Mouse (Mus musculus) layer of hippocampus, postnatal 36 days (tissue): ENCODE data around the gene Mynn. TPM values are rescaled to one million over a fixed set of nuclear protein-coding genes. Genes with fewer than 3 reads are reported as not detected.
A peak's percentile ranks its signal among the peaks of the same experiment; 100 is the strongest.
"Not testable (repeated sequence)": the region's sequence is repeated elsewhere in the genome, so short reads cannot be mapped to it uniquely, and the experiment has no call there.

Experiments
- DNase-seq, 2 experiments: peaks; one replicate each; pipeline ENCODE4 v3.0.0; 2022
- total RNA-seq, 2 experiments: library from RNA; stranded (reverse); gene quantifications; 2 replicates each; pipeline ENCODE4 v1.2.3; 2021

Gene Mynn
- 10 to 100 TPM; 18.7 to 19.0 TPM for total RNA-seq

DNA sequence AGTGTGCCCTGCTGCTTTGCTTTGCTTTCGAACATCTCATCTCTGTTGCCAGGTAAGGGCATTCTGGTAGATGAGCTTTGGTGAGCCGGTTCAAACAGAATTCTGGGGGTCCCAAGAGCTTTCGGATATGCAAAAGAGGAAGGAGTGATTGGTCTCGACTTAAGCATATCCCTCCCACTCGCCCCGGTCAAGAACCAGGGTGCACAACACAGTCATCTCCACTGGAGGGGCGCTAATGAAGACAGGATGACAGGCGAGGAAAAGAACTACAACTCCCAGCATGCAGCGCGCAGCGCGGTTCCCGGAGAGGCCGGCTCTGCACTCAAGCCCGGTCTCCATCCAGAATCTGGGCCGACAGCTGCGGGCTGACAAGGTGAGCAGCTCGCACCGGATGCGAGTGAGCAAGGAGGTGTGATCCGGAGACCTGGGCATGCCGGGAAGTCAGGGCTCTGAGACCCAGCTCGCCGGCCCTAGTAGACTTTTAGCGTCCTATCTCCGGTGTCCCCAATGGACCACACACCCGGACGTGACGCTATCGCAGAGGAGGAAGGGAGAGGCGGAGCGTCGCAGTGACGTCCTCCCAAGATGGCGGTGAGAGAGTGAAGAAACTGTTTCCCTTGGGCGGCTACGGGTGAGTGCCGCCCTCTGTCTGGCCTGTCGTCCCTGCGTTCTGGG is at the start of gene Mynn:
TSS of gene Mynn (plus strand) at position 1 of the 675 bp plus-strand sequence.
- DNase-seq: peak; percentile 98 to 99

DNA sequence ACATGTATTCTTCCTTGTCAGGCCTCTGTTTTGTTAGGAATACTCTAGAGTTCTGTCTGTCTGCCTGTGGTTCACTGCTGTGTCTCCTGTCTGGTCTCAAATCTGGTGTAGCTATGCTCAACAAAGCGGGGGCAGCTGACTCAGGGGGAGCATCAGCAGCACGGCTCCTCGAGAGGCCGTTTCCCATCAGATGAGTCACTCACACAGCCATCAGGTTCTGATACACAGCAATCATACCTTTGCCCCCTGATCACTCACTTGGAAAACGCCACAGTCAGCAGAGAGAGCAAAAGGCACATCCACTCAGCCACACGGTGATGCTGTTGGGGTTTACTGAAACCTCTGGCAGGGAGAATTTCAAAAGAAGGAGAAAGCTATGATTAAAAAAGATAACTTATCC is 48.1 kb upstream of the Mynn start:
- DNase-seq: no peak

DNA sequence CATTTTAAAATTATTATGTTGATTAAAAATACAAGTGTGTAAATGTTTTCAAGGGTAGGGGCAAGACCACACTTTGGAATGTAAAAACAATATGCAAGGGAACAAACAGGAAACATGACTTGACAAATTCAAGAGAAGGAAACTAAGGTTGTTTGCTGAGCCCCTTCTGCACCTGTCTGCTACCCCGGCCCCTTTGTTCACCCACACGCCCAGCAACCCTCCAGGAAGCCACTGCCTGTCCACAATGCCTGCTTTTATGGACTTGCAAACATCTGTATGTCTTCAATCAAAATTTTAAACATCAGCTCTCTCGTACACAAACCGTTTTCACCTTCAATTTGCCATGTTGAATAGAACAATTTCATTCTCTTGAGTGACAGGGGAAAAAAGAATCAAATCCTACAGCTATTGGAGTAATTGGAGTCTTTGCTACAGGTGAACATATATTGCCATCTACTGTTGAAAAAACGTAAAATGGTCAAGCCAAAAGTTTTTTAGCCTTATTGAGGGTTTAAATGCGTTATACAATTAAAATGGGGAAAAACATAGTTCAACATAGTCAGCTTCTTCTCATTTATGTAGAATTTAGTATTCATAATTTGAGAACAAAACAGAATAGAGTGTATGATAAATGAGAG is 41.1 kb upstream of the Mynn start:
- DNase-seq: no peak

DNA sequence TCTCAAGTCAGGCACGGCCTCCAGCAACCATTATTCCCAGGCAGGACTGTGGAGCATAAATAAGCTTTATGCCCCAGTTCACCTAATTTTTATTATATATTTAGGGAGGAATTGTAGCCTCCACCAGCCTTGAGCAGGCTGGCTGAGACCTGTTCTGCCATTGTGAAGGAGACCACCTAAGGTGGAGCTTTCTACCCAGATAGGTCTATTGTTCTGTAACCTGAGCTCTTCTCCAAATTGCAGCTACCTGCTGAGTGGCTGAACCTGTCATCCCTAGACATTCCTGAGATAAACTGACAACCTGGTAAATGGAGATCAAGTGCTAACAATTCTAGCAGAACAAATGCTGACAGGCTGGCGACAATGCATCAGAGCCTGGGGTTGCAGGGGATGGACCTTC is 35.5 kb upstream of the Mynn start:
- not testable (repeated sequence) for DNase-seq

DNA sequence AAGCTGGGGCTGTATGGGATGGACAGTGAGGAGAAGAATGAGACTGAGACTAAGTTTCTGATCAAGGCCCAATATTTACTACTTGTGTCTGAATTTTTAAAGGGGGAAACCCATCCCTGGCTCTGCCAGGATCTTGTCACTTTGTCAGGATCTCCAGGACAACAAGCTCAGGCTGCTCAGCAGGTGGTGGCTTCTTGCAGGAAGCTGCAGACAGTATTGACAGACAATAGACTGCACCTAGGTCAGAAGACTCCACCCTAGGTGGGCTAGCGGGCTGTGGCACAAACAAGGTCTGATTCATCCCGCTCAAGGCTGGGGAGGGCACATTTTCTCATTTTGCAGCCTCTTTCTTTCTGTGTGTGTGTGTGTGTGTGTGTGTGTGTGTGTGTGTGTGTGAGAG is 28.3 kb upstream of the Mynn start:
- no peak for DNase-seq

DNA sequence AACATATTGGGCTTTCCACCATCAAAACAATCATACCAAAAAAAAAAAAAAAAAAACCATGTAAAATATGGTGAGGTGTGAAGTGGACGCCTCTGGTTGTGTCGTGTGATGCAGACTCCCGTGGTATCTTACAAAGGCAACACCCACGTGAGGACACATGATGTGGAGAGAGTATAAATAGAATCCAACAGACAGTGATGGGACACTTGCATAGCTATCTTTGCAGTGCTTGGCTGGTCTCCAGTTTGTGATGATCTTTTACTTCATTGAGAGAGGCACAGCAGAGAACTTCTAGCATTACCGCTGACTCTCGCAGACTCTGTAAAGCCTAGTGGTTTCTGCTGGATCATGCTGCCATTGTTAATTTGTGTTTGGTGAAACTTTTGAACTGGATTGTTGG is 13.0 kb upstream of the Mynn start:
- no peak for DNase-seq

DNA sequence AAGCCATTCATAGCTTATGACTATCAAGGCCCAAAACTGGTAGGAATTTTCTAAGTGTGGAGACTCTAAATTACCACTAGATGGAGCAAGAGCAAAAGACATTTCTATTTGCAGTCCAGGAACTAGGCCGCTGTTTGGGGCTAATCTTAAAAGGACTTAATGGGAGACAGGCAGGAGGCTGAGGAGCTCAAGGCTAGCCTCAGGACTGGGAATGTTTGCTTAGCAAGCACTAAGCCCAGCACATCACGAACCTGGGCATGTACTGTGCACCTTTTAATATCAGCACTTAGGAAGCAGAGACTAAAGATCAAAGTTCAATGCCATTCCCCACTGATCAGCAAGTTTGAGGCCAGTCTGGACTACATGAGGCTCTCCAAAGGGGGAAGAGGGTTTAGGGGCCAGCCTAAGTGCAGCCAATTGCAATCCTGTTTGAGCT is 9.4 kb upstream of the Mynn start:
- no peak for DNase-seq

DNA sequence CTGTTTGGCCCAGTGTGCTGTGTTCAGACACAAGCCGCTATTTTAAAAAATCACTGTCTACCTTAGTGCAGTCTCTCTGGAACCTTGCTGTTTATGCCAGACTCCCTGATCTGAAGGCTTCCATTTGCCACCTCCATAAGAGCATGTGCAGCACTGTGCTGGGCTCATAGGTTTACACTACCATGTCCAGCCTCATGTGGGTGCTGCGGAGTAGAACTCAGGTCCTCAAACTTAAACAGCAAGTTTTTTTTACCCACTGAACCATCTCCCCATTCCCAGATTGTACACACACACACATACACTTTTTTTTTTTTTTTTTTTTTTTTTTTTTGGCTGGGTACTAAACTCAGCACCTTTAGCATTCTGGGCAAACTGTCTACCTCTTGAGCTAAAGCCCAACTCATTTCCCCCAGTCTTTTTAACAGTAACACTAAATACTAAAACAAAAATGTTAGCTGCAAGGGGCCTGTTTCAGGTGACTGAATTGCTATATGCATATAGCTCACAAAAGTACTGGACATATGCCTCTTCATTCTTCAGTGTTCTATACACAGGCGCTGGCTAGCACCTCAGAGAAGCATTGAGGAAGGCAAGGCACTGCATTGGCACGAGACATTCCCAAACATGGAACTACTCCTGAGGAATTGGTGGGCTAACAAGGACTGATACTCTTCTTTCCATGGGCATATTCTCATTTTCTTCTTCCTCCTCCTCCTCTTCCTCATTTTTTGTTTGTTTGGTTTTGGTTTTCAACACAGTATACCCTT is 8.0 kb upstream of the Mynn start:
- DNase-seq: no peak

DNA sequence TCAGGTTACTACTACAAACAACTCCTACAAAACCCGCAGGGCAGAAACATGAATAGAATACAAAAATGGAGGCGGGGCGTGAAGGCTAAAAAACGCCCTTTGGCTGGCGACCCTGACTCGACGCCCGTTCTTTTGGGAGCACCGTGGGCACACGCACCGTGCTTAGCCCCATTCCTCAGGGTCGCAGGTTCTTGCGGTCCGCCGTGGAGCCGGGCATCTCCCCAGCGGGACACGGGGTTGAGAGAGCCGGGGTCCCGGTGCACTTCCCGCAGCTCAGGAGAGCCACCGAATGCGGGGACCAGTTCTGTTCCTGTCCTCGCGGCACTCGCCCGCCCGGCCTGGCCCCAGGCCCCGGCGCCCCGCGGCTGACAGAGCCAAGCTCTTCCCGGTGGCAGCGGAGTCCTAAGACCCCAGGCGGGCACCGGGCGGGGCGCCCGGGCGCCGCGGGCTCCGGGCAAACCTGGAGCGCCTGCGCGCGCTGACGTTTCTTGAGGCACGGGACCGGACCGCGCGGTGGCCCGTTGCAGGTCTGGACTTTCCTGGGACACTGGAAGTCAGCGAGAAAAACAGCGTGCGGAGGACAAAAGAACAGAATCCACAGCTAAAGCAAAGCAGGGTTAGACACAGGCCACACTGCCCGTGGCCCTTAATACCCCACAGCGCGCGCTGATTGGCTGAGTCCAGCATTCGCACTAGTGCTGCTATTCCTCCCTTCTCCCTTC is 6.6 kb upstream of the Mynn start:
- DNase-seq: peak; percentile 27 to 33

DNA sequence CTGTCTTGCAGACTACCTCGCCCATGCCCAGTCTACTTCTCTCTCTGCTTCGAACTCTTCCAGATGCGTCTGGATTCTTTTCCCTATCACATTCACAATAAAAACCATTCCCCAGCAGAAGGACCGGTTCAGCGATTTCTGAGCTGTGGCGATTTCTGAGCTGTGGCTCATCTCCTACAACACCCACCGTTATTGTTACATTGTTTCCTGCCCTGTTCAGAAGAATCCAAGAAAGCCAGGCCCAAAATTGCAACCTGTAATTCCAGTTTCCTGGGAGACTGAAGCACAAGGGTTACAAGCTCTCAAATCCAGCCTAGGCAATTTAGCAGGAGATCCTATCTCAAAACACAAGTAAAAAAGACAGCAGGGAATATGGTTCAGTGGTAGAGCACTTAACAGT is 4.6 kb upstream of the Mynn start:
- no peak for DNase-seq

DNA sequence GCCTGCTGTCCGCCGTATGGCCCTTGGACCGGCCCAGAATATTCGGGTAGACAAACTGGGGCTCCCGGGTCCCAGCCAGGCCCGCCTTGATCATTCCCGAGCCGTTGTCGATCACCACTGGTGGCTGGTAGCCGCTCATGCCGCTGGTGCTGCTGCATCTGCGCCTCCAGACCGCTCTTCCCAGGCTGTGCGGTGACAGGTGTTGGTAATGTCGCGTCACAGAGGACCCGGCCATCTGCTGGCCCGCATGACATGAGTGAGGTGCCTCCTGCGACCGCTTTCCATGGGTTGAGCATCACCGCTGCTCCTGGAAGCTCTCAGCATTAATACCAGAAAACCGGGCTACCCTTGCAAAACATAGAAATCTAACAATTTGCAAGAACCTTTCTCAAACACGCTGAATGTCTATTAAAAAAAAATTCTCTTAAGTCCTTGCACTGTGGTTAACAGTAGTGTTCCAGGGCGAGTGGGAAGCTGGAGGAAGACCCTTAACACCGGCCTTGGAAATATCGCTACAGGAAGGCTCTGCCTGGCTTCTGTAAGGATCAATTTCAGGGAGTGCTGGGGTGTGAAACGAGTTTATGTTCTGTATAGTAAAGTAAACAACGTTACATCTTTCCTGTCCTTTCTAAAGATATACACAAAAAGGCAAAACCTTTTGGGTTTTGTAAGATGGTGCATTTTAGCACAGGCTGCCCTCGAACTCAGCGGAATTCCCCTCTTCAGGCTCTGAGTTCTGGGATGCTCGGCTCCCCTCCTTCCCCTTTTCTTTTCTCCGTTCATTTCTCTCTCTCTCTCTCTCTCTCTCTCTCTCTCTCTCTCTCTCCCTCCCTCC is 1.9 kb upstream of the Mynn start, which contains the start of gene Actrt3:
TSS of gene Actrt3 (minus strand) at position 229 of the 835 bp plus-strand sequence.
- DNase-seq: peak; percentile 24 to 47

DNA sequence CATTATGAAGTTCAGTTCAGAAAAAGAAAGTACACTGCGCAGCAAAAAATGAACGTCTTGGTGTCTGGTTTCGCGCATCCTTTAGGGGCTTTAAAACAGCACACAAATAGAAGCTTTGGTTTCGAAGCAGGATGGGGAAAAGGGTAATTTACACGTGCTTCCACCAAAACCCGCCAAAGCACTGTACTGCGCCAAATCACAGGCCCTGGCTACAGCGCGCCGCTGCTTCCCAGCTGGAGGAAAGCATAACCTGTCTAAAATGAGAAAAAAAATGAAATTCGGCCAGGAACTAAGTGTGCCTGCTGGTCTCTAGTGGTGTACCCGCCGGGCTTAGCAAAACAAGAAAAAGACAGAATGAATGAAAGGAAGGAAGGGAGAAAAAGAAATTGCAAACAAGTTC is 1.1 kb upstream of the Mynn start:
- peak; percentile 33 to 57 for DNase-seq

DNA sequence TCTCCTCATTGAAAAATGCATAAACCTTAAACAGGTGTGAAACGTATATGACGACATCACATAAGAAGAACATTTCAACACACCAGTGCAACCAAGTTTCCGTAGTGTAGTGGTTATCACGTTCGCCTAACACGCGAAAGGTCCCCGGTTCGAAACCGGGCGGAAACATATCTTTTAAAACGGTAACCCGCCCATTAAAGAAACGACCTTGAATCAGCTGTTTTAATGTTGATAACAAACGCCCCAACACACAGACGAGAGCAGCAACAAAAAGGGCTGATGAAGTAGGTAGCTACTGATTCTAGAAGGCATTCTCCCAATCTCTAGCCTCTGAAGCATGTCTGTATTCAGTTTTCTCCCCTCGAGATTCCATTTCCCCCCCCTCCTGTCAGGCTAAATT is 690 bp upstream of the Mynn start:
- peak; percentile 77 to 81 for DNase-seq

DNA sequence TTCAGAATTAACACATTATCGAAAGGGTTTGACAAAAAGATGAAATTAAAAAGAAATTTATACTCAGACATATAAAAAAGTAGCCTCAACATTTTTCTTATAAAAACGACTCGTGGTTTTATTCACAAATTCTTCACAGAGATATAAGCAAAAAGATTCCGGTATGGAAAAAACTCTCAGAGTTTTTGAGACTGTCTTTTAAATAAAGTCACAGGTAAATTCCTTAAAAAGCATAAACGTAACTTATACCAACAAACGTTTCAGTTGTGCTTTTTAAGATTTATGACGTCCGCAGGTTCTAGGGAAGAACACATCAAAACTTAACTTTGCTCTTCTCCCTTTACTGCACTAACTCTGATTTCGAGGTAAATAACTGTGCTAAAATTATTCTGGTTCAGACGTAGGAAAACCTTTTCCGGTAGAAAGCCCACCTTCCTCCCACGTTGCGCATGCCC is 228 bp upstream of the Mynn start:
- DNase-seq: no peak

DNA sequence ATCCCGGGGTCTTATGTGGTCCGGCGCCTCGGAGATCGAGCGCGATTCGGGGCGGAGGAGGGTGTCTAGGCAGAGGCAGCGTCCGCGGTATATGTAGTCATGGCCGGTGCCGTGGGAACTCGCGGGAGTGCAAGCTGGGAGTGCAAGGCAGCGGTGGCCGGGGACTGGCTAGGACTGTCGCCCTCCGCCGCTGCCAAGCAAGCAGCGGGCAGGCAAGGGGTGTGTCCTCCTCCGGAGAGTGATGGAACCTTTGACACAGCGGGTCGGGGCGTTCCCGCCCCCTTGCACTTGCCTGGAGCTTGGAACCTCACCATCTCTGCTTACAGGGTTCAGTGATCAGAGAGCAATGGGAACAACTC is 854 bp downstream of the Mynn start:
- no peak for DNase-seq

DNA sequence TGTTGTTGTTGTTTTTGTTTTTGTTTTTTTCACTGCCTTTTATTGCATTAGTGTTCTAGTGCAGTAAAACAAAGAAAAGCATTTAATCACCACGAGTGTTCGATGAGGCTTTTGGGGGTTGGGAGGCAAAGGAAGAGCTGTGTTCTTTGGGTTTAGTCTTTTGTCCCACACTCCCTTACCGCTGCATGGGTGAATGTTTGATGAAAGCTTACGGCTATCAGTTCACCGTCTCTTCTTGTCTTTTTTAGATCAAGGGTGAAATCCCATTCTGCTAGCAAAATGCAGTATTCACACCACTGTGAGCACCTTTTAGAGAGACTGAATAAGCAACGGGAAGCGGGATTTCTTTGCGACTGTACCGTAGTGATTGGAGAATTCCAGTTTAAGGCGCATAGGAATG is 1.4 kb downstream of the Mynn start:
- DNase-seq: no peak

DNA sequence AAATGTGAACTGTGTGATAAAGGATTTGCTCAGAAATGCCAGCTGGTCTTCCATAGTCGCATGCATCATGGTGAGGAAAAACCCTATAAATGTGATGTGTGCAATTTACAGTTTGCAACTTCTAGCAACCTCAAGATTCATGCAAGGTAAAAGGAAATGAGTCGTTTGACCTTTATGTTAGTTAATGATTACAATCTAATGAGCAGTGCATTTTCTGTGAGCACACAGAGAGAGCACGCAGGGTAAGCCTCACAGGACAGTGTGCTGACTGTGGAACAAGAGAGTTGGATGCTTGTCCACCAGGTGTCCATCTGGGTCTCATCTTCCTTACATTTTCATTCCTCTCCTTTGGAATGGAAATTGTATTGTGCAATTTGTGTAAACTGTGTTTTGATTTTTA is 7.1 kb downstream of the Mynn start:
- no peak for DNase-seq

DNA sequence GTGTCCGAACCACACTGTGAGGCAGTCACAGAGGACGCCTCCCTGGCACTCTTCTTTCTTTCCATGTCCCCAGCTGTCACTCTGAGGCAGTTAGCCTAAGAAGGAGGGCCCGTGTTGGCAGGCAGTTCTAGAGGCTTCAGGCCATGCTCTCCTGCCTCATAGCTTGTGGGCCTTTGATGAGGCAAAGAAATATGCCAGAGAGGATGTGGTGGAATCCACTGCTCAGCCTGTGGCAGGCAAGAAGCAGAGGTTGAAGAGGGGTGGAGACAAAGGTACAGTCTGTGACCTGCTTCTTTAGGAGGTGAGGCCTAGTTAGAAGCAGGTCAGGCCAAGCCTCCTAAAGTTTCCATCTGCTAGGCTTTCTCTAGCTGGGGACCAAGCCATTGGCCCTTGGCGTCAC is 9.1 kb downstream of the Mynn start:
- DNase-seq: no peak

DNA sequence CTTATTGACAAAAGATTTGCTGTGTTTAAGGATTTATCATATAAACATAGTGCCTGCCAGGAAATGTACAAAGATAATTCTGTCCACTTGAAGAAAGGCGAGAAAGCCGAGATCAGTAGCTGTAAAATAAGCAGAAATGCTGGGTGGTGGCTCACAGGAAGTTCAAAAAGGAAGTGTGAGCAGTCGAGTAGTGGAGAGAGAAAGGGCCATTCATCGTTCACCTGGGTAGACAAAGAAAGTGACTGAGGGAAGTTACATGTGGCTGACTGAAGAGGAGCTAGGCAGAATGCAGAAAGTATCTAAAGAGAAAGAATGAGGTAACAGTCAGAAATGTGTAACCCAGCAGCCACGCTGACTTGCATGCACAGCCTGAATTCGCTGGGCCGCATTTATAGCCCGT is 18.3 kb downstream of the Mynn start:
- DNase-seq: no peak

DNA sequence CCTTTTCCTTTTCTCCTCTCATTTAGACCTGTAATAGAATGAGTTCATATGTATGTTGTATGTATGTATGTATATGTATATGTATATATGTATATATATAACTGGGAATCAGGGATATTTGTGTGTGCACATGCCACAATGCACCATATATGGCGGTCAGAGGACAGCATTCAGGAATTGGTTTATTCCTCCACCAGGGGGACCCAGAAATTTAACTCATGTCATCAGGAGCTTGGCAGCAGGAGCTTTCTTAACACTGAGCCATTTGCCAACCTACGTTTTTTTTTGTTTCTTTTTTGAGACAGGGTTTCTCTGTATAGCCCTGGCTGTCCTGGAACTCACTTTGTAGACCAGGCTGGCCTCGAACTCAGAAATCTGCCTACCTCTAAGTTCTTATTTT is 31.8 kb downstream of the Mynn start:
- no peak for DNase-seq

DNA sequence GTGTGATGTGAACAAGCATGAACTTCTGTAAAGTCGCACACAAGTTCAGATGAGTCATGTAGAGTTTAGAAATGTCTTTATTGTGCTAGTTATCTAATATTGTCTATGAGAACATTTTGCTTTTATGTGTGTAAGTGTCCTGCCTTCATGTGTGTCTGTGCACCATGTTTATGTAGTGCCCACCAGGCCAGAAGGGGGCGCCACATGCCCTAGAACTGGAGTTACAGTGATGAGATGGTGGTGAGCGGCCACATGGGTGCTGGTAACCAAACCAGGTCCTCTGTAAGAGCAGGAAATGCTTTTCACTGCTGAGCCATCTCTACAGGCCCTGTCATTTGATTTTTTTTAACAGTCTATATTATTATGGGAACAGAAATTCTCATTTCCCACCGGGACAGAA is 33.8 kb downstream of the Mynn start:
- DNase-seq: no peak

DNA sequence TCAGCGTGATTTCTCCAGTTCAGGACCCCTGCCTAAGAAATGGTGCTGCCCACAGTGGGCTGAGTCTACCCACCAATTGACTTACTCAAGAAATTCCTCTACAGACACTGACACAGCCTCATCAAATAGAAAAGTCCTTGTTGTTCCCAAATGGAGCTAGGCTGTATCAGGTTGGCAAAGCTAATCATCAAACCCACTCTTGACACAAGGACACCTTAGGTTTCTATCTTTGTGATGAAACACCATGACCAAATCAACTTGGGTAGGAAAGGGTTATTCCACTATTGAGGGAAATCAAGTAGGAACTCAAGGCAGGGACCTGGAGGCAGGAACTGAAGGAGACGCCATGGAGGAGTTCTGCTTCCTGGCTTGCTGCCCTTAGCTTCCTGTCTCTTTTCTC is 42.3 kb downstream of the Mynn start, which contains the start of gene Lrriq4:
TSS of gene Lrriq4 (plus strand) at position 301 of the 400 bp plus-strand sequence.
- no peak for DNase-seq
